Mouse (Mus musculus) left cerebral cortex, postnatal 36 days (tissue): ENCODE results near the gene Sh3bp5. TPM values are rescaled to one million over a fixed set of nuclear protein-coding genes. Genes with fewer than 3 reads are reported as not detected.

Source experiments
- DNase-seq, 2 experiments: peaks; one replicate each; pipeline ENCODE4 v3.0.0; 2021 to 2022; ENCODE audit warnings: low spot score in 2 of 2, mixed read lengths in 1 of 2
- intact Hi-C: fragments of 180-260 bp; cut with DNase I; formaldehyde crosslinking; loops from one replicate; pipeline ENCODE4 v1.15.1; 2025
- total RNA-seq, 2 experiments: library from RNA; stranded (reverse); gene quantifications; 2 replicates each; pipeline ENCODE4 v1.2.3; 2021

Gene Sh3bp5
- total RNA-seq, 2 experiments from 2014 or later = 60.1 to 60.2 TPM

GRCm38 (mm10) chr14:31397791-31398595 is 37.9 kb downstream of the Sh3bp5 start:
- DNase-seq = no peak
- intact Hi-C loops = no loop called here

- DNase-seq = no peak
- intact Hi-C loops = no loop called here
These were observed 38.5 kb downstream of the Sh3bp5 start for GRCm38 (mm10) chr14:31397353-31397752.

GRCm38 (mm10) chr14:31396428-31396827 is 39.5 kb downstream of the Sh3bp5 start:
- intact Hi-C loops = no loop called here
- DNase-seq = no peak

GRCm38 (mm10) chr14:31395629-31396199 is 40.2 kb downstream of the Sh3bp5 start:
- intact Hi-C loops = no loop called here
- peak in 1 of 2 experiments; percentile 52 for DNase-seq

DNA sequence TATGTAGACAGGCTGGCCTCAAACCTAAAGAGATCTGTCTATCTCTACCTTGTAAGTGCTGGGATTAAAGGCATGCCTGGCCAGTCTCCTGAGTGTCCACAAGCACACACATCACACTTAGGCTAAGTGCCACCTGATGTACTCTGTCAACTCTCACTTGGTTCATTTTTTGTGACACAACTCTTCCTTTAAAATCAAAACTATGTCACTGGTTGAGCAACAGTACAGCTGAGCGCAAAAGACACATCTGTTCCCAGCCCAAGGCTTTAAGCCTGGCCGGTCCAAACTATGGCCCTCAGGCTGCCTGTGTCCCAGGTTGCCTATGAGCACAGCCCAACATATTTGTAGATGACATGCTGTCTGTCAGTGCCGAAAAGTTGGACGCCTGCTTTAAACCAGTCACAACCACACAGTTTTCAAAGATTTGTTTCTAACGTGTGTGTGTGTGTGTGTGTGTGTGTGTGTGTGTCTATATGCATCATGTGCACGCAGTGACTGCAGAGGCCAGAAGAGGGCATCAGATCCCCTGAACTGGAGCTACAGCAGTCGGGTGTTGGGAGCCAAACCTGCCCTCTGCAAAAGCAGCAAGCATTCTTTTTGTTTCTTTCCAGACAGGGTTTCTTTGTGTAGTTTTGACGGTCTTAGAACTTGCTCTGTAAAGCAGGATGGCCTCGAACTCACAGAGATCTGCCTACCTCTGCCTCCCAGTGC is 40.9 kb downstream of the Sh3bp5 start:
- intact Hi-C loops = no loop called here
- no peak for DNase-seq

- intact Hi-C loops = no loop called here
These were observed 41.8 kb downstream of the Sh3bp5 start for GRCm38 (mm10) chr14:31393936-31394630.

GRCm38 (mm10) chr14:31393546-31393890 is 42.4 kb downstream of the Sh3bp5 start:
- intact Hi-C loops = no loop called here
- no peak for DNase-seq

More at GRCm38 (mm10) chr14:31393936-31394630, 41.8 kb downstream of the Sh3bp5 start:
- DNase-seq = no peak

GRCm38 (mm10) chr14:31392873-31393545 is 42.9 kb downstream of the Sh3bp5 start:
- intact Hi-C loops = no loop called here
- DNase-seq = peak; percentile 70 to 80

DNA sequence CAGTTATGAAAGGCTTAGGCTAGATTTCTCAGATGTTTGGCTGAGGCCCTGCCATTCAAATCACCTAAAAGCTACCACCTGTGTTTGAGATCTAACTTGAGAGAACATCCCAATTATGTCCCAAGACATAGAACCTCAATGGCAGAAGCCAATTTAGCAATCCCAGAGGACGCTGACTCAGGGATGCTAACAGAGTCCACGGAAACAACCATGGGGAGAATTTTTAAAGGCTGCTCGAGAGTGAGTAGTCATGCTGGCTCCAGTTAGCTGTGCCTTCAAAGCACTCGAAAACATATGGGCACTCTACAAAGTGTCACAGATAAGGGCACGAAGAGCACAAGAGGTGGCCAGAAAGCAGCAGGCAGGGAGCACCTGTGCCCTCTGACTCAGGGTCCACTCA is 43.6 kb downstream of the Sh3bp5 start:
- DNase-seq = no peak
- intact Hi-C loops = no loop called here

DNA sequence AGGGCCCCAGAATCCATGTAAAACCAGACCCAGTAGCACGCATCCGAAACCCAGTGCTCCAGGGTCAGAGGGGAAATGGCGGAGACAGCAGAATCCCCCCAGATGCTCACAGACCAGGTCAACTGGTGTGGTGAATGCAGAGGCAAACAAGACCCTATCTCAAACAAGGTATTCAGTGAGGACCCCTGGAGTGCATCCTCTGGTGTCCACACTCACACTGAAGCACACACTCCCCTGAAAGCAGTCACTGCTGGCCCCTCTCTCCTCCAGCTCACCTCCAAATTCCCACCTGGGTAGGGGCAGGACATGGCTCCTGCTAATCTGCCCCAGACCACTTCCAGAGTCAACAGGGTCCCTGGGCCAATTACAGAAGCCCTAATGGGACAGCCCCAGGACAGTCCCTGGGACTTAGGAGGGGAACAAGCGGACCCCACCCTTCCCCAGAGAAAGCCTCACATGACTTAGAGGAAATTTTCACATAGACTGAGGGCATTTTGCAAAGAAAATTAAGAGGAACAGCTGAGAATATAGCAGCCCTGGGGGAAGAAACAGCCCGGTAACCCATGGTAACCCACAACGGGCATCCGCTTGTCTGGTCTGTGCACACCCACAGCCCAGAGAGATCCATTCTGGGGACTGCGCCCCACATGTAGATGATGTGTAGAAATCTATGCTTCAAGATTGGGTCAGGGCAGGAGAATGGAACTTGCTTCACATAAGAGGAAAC is 46.3 kb downstream of the Sh3bp5 start:
- DNase-seq = no peak
- intact Hi-C loops = no loop called here

- intact Hi-C loops = no loop called here
These were observed 47.6 kb downstream of the Sh3bp5 start for GRCm38 (mm10) chr14:31388086-31388872.

DNA sequence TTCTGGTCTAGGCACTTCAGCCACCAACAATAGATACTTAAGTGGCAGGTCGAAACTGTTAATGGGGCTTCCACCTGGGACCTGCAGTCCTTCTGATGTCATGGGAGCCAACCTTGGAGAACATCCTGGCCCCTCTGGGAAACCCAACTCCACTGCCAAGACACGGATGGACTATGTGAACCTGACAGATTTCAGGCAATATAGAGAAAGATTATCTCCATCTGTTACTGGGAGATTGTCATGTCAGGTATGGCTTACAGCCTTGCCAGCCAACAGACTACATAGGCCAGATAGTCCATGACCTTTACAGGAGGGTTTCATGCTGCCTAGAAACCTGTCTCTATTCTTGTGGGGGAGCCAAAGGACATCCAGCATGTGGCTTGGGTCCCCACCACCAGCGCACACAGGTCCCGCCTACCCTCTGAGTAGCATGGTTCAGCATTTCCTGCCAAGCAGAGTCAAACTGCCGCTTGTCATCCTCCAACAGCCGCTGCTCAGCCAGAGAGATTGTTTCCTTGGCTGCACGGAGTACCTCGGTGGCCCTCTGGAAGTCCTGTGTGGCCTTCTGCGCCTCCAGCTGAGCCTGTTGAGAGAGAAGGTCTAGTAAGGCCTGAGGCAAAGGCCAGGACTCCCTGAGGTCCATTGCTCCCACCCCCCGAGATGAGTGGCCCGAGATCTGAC is 48.4 kb downstream of the Sh3bp5 start:
- intact Hi-C loops = loop anchor here (2.0 kb wide), 1 partner anchor 85 kb away; no protein-coding TSS in a partner anchor

More at GRCm38 (mm10) chr14:31388086-31388872, 47.6 kb downstream of the Sh3bp5 start:
- DNase-seq = no peak

DNA sequence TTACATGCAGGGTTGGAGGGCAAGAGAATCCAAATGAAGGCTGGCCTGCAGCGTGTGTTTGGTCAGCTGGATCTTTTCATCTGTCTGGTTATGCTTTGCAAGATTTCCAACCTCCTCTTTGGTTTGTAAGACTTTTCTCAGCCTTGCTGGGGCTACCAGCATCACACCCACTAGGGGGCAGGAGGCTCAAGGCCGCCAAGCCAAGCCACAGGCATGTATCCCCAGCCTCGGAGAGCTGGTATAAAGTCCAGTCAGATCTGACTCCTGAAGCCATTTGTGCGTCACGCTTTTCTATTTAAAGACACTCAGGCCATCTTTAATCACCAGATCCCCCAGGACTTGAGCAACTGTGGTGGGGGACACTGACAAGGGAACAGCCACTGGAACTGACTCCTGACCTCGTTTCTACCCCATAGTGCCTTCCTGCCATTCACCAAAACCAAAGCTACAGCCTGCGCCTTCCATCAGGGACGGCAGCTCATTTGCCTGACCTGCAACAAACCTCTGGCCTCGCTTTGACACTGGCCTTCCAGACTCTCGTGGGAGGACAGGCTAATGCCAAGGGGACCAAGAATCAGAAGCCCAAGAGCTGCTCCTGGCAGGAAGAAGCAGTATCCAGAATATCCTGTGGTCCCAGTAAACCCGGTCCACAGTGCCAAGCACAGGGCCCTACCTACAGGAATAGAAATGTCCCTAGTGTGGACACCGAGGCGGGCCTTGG is 49.7 kb downstream of the Sh3bp5 start:
- peak; percentile 61 to 63 for DNase-seq

More for the DNA sequence above, 48.4 kb downstream of the Sh3bp5 start:
- no peak for DNase-seq

DNA sequence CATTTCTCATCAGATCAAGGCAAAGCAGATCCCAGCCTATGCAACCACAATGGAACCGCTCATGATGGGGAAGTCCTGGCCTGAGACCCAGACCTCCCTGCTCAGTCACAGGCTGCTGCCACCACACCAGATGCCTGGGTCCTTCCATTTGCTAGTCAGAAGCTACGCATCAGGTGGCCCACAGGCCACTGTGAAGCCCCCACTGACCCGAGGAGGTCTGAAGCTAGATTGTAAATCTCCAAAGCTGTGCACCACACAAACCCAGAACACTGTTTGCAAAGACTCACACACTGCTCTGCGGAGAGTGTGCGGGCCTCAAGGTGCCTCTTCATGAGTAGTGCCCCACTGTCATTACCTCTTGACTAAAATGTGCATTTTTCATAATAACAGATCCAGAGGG is 50.5 kb downstream of the Sh3bp5 start:
- peak in 1 of 2 experiments; percentile 4 for DNase-seq
- intact Hi-C loops = no loop called here

More for the DNA sequence above, 49.7 kb downstream of the Sh3bp5 start:
- intact Hi-C loops = loop anchor here (2.0 kb wide), 1 partner anchor 87 kb away; no protein-coding TSS in a partner anchor

GRCm38 (mm10) chr14:31384366-31385323 is 51.2 kb downstream of the Sh3bp5 start:
- DNase-seq = peak in 1 of 2 experiments; percentile 10
- intact Hi-C loops = loop anchor here (5.0 kb wide), 1 partner anchor 53 kb away; the partner anchor contains the start of gene Sh3bp5
